20 mouse cellular contexts compared by ENCODE assay signal in genomic region chr12:12506671-12507070, GRCm38 (mm10).
"Had no signal": no experiment of that assay in that cellular context is flagged by ENCODE, and none has a peak within 500 bp of the region (broad histone marks: within the 10 kb centered on the region; RNA-seq: fewer than 3 reads in every experiment).

No protein-coding gene starts in this region.

- H3K4me3 ChIP-seq: limb, embryonic 10.5 days; limb, embryonic 13.5 days; liver, embryonic 12.5 days; liver, embryonic 15.5 days; lung, embryonic 15.5 days; myocyte; neural tube, embryonic 13.5 days; stomach, embryonic 15.5 days had no signal

- ATAC-seq: intestine, embryonic 16.5 days; liver, embryonic 12.5 days had no signal

- H3K4me1 ChIP-seq: lung, embryonic 15.5 days; stomach, embryonic 15.5 days had no signal

- H3K9me3 ChIP-seq: limb, embryonic 10.5 days; limb, embryonic 13.5 days; liver, embryonic 12.5 days; liver, embryonic 15.5 days; lung, embryonic 15.5 days; neural tube, embryonic 13.5 days; stomach, embryonic 15.5 days had no signal

- H3K4me2 ChIP-seq: limb, embryonic 13.5 days; liver, embryonic 12.5 days; liver, embryonic 15.5 days; lung, embryonic 15.5 days; neural tube, embryonic 13.5 days; stomach, embryonic 15.5 days had no signal

- DNase-seq: kidney, adult 18-20 months; kidney, adult 9 months; kidney, postnatal 14 days; kidney, postnatal 4 days; liver; lung, adult 18-20 months; retina, postnatal 1 day; right cerebral cortex, postnatal 25 days; spleen, adult 18-20 months; thymus, postnatal 25 days had no signal

- H3K27me3 ChIP-seq: limb, embryonic 13.5 days; liver, embryonic 12.5 days; liver, embryonic 15.5 days; lung, embryonic 15.5 days; neural tube, embryonic 13.5 days; stomach, embryonic 15.5 days had no signal

- H3K36me3 ChIP-seq: limb, embryonic 10.5 days; limb, embryonic 13.5 days; liver, embryonic 12.5 days; liver, embryonic 15.5 days; lung, embryonic 15.5 days; neural tube, embryonic 13.5 days; stomach, embryonic 15.5 days had no signal

- H3K9ac ChIP-seq: limb, embryonic 13.5 days; liver, embryonic 12.5 days; liver, embryonic 15.5 days; lung, embryonic 15.5 days; neural tube, embryonic 13.5 days; stomach, embryonic 15.5 days had no signal

- H3K27ac ChIP-seq: limb, embryonic 10.5 days; limb, embryonic 13.5 days; liver, embryonic 12.5 days; liver, embryonic 15.5 days; macrophage; neural tube, embryonic 13.5 days; stomach, embryonic 15.5 days had no signal
